Mouse (Mus musculus) ovary, postnatal 10 days (tissue): ENCODE data around the gene Gm7971.
"Not testable (repeated sequence)": the region's sequence is repeated elsewhere in the genome, so short reads cannot be mapped to it uniquely, and the experiment has no call there.

Source experiments
- DNase-seq: peaks from one replicate; pipeline ENCODE4 v3.0.0; 2022; ENCODE audit warnings: low spot score

Gm7971 gene

GRCm38 (mm10) chr5:95594775-95595174, at the start of gene Gm7971:
Gene Gm7971, minus strand, starts transcription at chr5:95594875.
- not testable (repeated sequence) for DNase-seq
